Mouse (Mus musculus): ENCODE measurements at regions not wholly inside any gene's neighbourhood (a gene's known extent, or its start where the extent isn't known, plus 50 kb on each side); places are given as distances from the start of the nearest gene placed in this dataset.

- no peak for TF ChIP-seq POLR2A (IDR thresholded peaks at IDR 0.05; ENCODE audit: borderline replicate concordance, extremely low read depth, insufficient read depth, insufficient read length, poor library complexity, severe bottlenecking)
- no peak for TF ChIP-seq CTCF (IDR thresholded peaks at IDR 0.05; ENCODE audit: borderline replicate concordance, extremely low read depth, insufficient read depth, insufficient read length)
- DNase-seq (ENCODE audit: low read depth) = no peak
Measured at GRCm38 (mm10) chr13:44506975-44507374, 222.3 kb upstream of the Jarid2 start.

GRCm38 (mm10) chr13:44509526-44510159 lies 219.6 kb upstream of the Jarid2 start:
- no peak for DNase-seq (ENCODE audit: low read depth)
- TF ChIP-seq POLR2A (IDR thresholded peaks at IDR 0.05; ENCODE audit: borderline replicate concordance, extremely low read depth, insufficient read depth, insufficient read length, poor library complexity, severe bottlenecking) (no peak), CTCF (IDR thresholded peaks at IDR 0.05; ENCODE audit: borderline replicate concordance, extremely low read depth, insufficient read depth, insufficient read length) (no peak)

GRCm38 (mm10) chr13:44513378-44514285 lies 215.6 kb upstream of the Jarid2 start:
- no peak for DNase-seq (ENCODE audit: low read depth)
- TF ChIP-seq CTCF (IDR thresholded peaks at IDR 0.05; ENCODE audit: borderline replicate concordance, extremely low read depth, insufficient read depth, insufficient read length) (no peak), POLR2A (IDR thresholded peaks at IDR 0.05; ENCODE audit: borderline replicate concordance, extremely low read depth, insufficient read depth, insufficient read length, poor library complexity, severe bottlenecking) (no peak)

GRCm38 (mm10) chr13:44514636-44515158 lies 214.6 kb upstream of the Jarid2 start:
- TF ChIP-seq POLR2A (IDR thresholded peaks at IDR 0.05; ENCODE audit: borderline replicate concordance, extremely low read depth, insufficient read depth, insufficient read length, poor library complexity, severe bottlenecking) (no peak), CTCF (IDR thresholded peaks at IDR 0.05; ENCODE audit: borderline replicate concordance, extremely low read depth, insufficient read depth, insufficient read length) (no peak)
- DNase-seq (ENCODE audit: low read depth) = no peak

- no peak for DNase-seq (ENCODE audit: low read depth)
- TF ChIP-seq POLR2A (IDR thresholded peaks at IDR 0.05; ENCODE audit: borderline replicate concordance, extremely low read depth, insufficient read depth, insufficient read length, poor library complexity, severe bottlenecking) = no peak
- no peak for TF ChIP-seq CTCF (IDR thresholded peaks at IDR 0.05; ENCODE audit: borderline replicate concordance, extremely low read depth, insufficient read depth, insufficient read length)
Measured at GRCm38 (mm10) chr13:44516863-44517262, 212.4 kb upstream of the Jarid2 start.

- TF ChIP-seq POLR2A (IDR thresholded peaks at IDR 0.05; ENCODE audit: borderline replicate concordance, extremely low read depth, insufficient read depth, insufficient read length, poor library complexity, severe bottlenecking) (no peak), CTCF (IDR thresholded peaks at IDR 0.05; ENCODE audit: borderline replicate concordance, extremely low read depth, insufficient read depth, insufficient read length) (no peak)
- DNase-seq (ENCODE audit: low read depth) = no peak
Measured at GRCm38 (mm10) chr13:44517312-44517711, 212.0 kb upstream of the Jarid2 start.

- DNase-seq (ENCODE audit: low read depth) = no peak
- TF ChIP-seq CTCF (IDR thresholded peaks at IDR 0.05; ENCODE audit: borderline replicate concordance, extremely low read depth, insufficient read depth, insufficient read length) = no peak
- TF ChIP-seq POLR2A (IDR thresholded peaks at IDR 0.05; ENCODE audit: borderline replicate concordance, extremely low read depth, insufficient read depth, insufficient read length, poor library complexity, severe bottlenecking) = no peak
Measured at GRCm38 (mm10) chr13:44518215-44518614, 211.1 kb upstream of the Jarid2 start.

- no peak for DNase-seq (ENCODE audit: low read depth)
- TF ChIP-seq POLR2A (IDR thresholded peaks at IDR 0.05; ENCODE audit: borderline replicate concordance, extremely low read depth, insufficient read depth, insufficient read length, poor library complexity, severe bottlenecking) (no peak), CTCF (IDR thresholded peaks at IDR 0.05; ENCODE audit: borderline replicate concordance, extremely low read depth, insufficient read depth, insufficient read length) (no peak)
Measured at GRCm38 (mm10) chr13:44523516-44523915, 205.8 kb upstream of the Jarid2 start.

- no peak for DNase-seq (ENCODE audit: low read depth)
- no peak for TF ChIP-seq CTCF (IDR thresholded peaks at IDR 0.05; ENCODE audit: borderline replicate concordance, extremely low read depth, insufficient read depth, insufficient read length)
Measured at GRCm38 (mm10) chr13:44530867-44531564, 198.3 kb upstream of the Jarid2 start.

- TF ChIP-seq POLR2A (IDR thresholded peaks at IDR 0.05; ENCODE audit: borderline replicate concordance, extremely low read depth, insufficient read depth, insufficient read length, poor library complexity, severe bottlenecking) (no peak), CTCF (IDR thresholded peaks at IDR 0.05; ENCODE audit: borderline replicate concordance, extremely low read depth, insufficient read depth, insufficient read length) (no peak)
- DNase-seq (ENCODE audit: low read depth) = no peak
Measured at GRCm38 (mm10) chr13:44532631-44533180, 196.6 kb upstream of the Jarid2 start.

- DNase-seq (ENCODE audit: low read depth) = no peak
- TF ChIP-seq CTCF (IDR thresholded peaks at IDR 0.05; ENCODE audit: borderline replicate concordance, extremely low read depth, insufficient read depth, insufficient read length) (no peak), POLR2A (IDR thresholded peaks at IDR 0.05; ENCODE audit: borderline replicate concordance, extremely low read depth, insufficient read depth, insufficient read length, poor library complexity, severe bottlenecking) (no peak)
Measured at GRCm38 (mm10) chr13:44534575-44535080, 194.6 kb upstream of the Jarid2 start.

Data from brain, embryonic 14.5 days (tissue).